Mouse (Mus musculus): ENCODE data around the gene Gm47289. TPM values are rescaled to one million over a fixed set of nuclear protein-coding genes. Genes with fewer than 3 reads are reported as not detected.
A peak's percentile ranks its signal among the peaks of the same experiment; 100 is the strongest.

Gm47289 gene
- total RNA-seq (2021), result not detected
- long read RNA-seq, experiment 1, result 0 reads
- long read RNA-seq, experiment 2, result 0 reads

DNA sequence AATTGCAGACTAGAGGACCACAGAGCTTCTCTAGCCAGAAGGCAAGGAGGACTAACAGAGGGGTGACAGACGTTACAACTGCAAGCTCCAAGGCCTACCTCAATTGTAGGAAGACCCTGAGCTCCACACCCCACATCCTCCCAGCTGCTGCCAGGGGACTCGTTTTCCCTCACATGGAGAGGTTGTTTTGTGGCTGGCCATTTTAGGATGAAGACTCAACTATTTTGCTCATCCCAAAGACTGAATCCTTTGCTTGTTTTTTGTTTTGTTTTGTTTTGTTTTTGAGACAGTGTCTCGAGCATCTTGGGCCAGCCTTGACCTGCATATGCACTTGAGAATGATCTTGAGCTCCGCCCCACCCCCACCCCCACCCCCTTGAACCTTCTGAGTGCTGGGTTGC, at the start of gene Gm47289:
Gene Gm47289 (plus strand): TSS at position 301 of the 400 bp plus-strand sequence.
- intact Hi-C loops (cut with DNase I; ENCODE audit: low total_unique reads), result loop anchor here (10.0 kb wide), 1 partner anchor 196 kb away; the partner anchor contains the start of gene Xylb
- no peak for DNase-seq

DNA sequence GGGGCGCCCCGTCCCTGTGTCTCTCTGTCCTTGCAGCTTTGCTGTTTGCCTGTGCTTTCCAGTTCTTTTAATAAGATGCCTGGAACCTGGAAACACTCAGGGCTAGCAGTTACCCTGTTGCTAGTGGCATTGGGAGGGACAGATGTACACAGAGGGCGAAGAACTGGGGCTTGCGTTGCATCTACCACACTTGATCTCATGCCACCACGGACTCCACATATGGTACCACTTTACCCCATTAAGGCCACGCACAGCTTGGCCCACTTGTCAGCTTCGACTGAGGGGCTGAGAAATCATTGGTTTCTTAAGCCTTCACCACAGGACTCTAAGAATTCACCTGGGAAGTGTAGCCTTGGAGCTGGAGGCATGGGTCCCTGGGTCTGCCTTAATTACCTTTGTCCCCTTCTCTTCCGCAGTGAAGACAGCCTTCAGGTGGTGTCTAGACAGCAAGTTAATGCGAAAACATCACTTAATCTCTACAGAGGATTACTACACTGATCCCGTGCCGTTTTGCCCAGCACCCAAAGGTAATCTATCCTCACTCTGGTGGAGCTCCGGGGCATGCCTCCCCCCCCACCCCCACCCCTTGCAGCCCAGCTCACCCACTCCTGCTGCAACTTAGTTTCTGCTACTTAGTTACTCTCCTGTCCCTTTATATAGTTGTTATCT, 49.1 kb upstream of the Gm47289 start:
- DNase-seq, result no peak
- intact Hi-C loops (cut with DNase I; ENCODE audit: low total_unique reads), result loop anchor here (10.0 kb wide), 1 partner anchor 85 kb away; no protein-coding TSS in a partner anchor

DNA sequence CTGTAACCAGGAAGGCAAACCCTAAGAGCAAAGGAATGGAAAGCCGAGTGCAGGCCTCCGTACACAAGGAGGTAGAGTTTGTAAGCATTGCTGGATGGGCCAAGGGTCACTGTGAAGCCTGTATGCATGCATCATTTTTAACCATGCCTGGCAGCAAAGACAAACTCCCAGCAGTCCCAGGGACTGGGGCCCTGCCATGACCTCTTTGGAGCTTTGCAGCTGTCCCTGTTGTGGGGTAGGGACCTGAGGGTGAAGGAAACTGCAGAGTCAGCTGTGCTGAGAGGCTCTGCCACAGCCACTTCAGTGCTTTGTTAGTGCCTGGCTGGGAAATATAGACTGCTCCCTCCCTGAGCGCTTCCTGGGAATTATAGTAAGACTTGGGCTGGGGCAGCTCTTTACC, 48.3 kb upstream of the Gm47289 start:
- peak; percentile 68 for DNase-seq
- intact Hi-C loops (cut with DNase I; ENCODE audit: low total_unique reads), result no loop called here

DNA sequence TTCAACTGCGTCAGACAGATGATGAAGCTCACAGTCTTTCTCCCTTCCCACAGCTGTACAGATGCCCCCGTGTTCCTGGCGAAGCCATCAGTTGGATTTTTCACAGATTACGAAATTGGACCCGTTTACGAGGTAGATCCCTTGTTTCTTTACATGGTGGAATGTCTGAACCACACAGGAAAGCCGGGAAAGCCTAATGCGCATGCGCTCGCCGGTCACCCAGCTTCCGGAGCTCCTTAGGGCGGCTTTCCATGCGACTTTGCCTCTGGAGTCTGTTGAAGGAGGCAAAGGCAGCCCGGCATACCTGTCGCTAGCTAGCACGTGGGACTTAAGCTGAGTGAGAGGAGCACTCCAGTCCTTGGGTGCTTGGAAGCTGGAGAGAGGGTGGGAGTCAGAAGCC, 44.0 kb upstream of the Gm47289 start:
- no peak for DNase-seq
- intact Hi-C loops (cut with DNase I; ENCODE audit: low total_unique reads), result no loop called here

DNA sequence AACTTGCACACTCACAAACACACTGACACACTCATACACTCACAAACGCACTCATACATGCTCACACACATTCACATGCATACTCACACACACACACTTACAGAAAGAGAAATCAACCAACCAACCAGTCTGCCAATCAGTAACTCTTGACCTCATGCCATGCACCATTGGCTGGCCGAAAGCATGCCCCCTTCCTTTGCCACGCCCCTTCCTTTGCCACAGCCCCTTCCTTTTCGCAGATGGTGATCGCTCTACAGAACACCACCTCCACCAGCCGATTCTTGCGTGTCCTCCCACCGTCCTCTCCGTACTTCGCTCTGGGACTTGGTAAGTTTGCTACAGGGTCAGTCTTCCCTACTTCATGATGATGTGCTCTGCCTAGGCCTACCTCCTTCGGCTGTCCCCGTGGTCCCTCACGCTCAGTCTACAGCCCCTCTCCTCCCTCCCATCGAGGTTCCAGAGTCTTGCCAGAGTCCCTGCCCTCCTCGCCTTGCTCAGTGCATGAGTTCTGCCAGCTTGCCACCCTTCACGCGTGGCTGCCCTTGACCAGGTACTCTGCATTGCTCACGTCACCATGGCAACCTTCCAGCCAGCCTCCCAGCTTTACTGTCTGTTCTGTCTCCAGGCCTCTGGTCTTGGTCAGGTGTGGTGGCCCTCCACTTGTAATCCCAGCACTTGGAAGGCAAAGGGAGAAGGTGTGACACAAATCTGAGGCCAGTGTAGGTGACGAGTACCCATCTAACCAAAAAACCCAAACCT, 39.4 kb upstream of the Gm47289 start:
- intact Hi-C loops (cut with DNase I; ENCODE audit: low total_unique reads), result no loop called here
- DNase-seq, result no peak

DNA sequence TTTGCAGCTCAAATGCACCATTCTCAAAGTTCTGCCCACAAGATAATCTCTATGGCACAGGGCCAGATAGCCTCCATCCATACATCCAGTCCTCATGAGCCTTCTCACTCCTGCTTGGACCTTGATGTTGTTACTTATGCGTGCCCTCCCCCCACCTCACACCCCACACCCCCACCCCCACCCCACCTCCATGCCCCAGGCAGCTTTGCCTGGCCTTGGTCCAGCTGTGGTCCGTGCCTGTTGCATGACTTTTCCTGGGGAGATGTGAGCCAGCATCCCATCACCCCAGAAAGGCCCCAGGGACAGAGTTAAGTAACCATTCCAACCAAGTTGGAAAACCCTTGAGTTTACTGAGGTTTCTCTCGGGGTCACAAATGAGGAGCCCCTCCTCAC, 38.8 kb upstream of the Gm47289 start:
- no peak for DNase-seq
- intact Hi-C loops (cut with DNase I; ENCODE audit: low total_unique reads), result no loop called here

DNA sequence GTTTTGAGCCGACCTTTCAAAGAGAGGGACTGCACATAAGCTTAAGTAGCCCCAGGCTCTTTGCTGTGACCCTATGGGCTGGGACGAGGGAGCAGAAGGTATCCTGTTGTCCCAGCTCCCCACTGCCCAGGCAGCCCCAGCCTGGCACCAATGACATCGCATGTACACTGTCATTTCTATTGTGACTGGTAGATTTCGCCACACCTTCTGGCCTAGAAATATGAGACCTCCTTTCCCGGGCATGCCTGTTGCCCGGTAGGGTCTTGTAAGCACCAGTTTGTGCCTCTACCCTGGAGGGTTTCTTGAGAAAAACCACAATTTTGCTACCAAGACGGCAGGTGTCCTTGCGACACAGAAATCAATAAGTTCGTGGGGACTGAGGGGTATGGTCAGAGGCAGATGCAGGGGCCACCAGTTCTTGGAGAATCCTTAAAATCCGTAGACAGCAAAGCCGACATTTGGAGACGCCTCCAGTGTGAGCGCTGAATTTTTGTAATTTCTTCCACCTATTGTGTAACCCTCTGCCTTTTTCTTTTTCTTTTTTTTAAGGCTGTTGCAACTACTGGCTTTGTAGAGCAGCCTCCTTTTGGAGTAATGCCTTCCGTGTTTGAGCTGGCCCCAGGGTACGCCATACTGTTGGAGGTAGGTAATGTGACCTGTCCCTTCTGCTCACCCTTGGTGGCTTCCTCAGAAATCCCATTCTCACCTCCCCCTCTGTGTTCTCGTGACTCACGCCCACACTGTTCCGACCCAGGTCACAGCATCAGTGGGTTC, 36.2 kb upstream of the Gm47289 start:
- intact Hi-C loops (cut with DNase I; ENCODE audit: low total_unique reads), result no loop called here

DNA sequence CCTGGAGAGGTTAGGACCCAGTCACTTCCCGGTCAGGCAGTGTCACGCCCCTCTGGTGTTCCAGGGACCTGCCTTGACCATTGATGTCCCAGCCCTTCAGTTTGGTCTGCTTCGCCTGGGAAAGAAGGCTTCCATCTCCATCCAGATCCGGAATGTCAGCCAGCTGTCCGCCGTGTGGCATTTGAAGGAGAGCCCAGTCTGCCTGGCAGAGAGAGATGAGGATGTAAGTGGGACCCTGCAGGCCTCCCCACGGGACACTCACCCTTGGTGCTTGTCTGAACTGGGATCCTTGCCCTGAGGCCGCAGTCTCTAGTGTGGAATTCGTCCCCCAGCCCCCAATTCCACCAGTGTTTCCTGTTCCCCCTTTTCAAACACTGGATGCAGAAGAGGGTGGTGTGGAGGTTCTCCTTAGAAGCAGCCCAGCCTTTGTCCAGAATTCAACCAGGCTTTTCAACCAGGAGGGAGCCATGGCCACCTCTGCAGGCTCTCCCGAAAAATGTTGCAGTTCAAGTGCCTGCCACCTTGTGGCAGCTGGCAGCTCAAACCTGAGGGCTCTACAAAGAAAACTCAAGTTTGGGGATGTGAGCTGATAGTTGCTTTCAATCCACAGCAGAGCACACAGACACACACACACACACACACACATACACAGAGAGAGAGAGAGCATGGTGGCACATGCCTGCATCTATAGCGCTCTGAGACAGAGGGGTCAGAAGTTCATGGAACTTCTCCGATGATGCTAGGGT, 30.4 kb upstream of the Gm47289 start:
- DNase-seq, result no peak
- intact Hi-C loops (cut with DNase I; ENCODE audit: low total_unique reads), result no loop called here

More for the DNA sequence above, 36.2 kb upstream of the Gm47289 start:
- DNase-seq, result no peak

DNA sequence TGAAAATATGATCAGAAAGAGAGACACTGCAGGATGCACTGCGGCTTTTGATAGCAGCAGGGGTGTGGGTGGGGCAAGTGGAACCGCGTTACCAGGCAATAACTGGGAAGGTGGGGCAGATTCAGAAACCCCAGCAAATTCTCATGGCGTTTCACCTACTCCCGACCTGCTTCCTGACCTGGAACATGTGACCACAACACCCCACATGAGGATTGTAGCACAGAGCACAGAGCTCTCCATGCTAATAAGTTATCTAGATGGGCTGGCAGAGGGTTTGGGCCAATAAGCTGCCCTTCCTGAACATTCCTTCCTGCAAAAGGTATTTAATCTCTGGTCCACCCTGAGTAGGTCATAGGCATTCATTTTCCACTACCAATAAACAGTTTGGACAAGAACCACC, 28.3 kb upstream of the Gm47289 start:
- intact Hi-C loops (cut with DNase I; ENCODE audit: low total_unique reads), result no loop called here
- no peak for DNase-seq

DNA sequence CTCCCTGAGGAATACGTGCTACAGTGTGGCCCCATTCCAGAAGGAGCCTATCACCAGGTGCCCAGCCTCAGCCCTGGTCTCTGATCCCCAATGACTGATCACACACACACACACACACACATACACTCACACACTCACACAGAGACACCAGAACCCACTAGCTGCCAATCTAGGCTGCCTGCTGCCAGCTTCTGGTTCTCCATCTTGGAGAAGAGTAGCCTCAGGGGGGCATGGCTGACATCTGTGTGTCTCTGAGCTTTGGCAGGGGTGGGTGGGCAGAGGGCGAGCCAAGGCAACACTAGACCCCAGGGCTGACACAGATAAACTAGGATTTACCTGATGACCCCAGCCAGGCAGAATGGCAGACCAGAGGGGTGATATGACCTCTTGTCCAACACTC, 20.1 kb upstream of the Gm47289 start:
- intact Hi-C loops (cut with DNase I; ENCODE audit: low total_unique reads), result no loop called here

DNA sequence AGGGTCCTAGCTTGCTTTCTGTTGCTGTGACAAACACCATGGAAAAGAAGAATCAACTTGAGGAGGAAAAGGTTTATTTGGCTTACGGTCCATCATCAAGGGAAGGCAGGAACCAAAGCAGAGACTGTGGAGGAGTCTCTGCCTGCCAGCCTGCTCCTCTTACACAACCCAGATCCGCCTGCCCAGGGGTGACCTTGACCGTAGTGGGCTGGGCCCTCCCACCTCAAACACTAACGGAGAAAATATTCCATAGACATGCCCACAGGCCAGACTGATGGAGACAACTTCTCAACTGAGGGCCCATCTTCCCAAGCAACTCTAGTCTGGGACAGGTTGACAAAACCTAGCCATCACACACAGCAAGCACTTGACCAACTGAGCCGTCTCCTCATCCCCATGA, 16.9 kb upstream of the Gm47289 start:
- DNase-seq, result no peak
- intact Hi-C loops (cut with DNase I; ENCODE audit: low total_unique reads), result no loop called here

More for the DNA sequence above, 20.1 kb upstream of the Gm47289 start:
- DNase-seq, result no peak

DNA sequence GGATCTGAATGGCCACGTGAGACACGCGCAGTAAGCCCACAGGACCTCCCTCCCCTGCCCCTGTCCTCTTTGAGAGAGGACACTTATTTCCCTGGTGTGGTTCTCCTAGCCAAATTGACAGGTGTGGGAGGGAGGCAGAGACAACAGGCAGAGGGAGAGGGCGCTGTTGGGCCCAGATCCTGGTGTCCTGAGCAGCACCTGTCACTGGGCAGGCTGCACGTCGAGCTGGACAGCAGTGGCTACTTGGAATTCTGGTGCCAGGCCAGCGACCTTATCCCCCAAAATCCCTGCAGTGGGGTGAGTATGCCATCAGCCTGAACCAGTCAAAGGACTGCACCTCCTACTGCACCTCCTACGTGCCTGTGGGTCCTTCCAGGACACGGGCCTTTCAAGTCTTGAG, 15.6 kb upstream of the Gm47289 start:
- intact Hi-C loops (cut with DNase I; ENCODE audit: low total_unique reads), result no loop called here
- no peak for DNase-seq

DNA sequence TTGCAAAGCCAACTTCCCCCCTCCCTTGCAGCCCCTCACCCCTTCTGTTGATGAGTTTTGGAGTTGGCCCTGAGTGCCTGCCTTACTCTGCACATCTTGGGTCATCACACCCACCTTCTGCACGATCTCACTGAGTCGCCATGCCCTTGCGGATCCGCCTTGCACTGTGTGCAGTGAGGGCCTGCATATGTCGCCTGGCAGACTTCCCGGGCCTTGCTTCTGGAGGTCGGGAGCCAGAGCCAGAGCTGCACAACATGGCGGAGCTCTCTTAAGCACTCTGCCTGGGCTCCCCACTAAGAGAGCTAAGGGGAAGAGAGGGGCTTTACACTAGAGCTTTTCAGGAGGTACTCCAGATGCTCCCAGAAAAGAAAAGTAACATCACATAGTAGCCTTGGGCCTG, 14.3 kb upstream of the Gm47289 start:
- DNase-seq, result no peak
- intact Hi-C loops (cut with DNase I; ENCODE audit: low total_unique reads), result no loop called here

DNA sequence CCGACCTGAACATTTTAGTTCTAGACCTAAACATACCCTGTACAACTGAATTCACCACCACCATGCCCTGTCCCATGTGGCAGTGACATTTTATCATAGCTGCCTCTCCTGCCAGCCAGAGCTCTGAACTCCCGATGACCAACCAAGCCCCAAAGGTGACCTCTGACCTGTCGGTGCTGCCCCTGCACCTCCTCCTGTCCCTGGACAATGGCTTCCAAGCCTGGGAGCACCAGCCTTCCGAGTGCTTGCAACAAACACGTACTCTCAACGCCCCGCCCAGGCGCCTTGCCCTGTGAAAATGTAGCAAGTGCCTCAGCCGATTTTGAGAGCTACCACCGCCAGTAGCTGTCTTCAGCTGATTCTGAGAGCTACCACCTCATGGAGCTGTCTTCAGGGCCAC, 13.8 kb upstream of the Gm47289 start:
- intact Hi-C loops (cut with DNase I; ENCODE audit: low total_unique reads), result no loop called here
- DNase-seq, result no peak

DNA sequence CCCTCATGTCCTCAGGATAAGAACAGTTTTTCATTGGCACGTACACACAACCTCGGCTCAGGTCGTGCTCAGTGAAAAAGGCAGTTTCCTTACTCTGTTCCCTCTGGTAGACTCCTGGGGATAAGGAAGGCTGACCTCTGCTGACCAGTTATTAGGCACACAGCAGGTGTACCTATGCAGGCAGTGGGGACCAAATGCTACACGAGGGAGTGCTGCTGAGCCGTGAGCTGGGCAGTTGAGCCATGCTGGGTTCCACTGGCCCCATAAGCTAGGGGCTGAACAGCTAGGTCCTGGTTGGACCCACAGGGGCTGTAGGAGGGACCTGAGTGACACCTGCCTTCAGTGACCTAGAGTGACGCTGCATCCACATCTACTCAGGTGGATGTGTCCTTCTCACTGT, 13.3 kb upstream of the Gm47289 start:
- intact Hi-C loops (cut with DNase I; ENCODE audit: low total_unique reads), result no loop called here
- DNase-seq, result no peak

DNA sequence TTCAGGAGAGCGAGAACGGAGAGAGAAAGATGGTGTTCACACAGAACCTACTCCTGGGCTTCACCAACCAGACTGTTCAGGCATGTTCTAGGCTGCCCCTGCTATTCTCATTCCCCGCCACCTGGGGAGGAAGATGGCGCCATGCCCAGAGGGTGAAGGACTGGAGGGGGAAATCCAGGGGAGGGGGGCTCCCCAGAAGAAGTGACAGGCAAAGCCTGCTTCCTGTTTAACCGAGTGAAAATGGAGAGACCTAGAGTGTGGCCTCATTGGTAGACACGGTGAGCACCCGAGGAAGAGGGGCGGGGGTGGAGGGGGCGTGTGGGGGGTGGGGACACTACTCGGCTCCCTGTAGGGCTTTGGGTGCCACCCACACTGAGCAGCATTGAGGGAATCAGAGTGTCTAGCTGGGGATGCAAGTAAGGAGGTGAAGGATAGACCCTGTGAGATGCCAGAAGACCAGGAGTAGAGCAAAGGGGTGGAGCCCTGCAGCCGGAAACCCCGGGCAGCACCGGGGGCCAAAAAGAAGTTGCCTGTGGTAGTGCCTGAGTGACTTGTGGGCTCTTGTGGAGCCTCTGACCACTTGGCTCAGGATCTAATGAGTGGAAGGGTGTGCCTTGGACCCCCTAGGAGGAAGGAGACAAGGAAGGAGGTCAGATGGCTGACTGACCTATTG, 12.7 kb upstream of the Gm47289 start:
- no peak for DNase-seq
- intact Hi-C loops (cut with DNase I; ENCODE audit: low total_unique reads), result no loop called here

DNA sequence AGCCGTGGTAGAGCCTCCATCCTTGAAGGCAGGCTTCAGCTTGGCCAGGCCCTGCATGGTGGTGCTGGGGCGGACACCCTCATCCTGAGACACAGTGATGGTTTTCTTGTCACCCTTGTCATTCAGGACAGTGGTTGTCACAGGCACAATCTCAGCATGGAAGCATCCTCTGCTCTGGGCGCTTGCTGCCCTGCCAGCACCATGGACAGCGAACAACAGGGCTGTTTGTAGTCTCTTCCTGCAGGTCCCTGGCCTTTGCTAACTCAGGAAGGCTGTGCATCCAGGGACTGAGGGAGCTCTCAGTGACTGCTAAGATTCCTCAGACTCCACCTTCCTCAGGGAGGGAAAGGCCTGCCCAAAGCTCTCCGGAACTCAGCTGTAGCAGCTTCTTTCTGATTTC, 9.4 kb upstream of the Gm47289 start:
- peak; percentile 52 for DNase-seq
- intact Hi-C loops (cut with DNase I; ENCODE audit: low total_unique reads), result no loop called here

DNA sequence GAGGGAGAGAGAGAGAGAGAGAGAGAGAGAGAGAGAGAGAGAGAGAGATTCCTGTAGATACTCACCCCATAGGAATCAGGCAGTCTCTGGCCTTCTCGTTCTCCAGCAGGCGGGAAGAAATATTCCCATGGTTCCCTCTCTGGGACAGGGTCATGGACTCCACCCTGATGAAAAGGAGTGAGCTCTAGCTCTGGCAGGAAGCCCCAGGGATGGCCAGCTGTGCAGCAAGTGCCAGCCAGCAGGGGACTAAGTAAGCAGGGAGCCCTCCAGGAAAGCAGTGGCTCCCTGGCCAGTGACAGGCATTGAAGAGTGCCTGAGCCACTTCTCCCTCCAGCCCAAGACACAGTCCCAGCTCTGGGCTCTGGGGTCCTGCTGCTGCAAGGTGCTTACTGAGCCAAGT, 7.2 kb upstream of the Gm47289 start:
- intact Hi-C loops (cut with DNase I; ENCODE audit: low total_unique reads), result loop anchor here (10.0 kb wide), 1 partner anchor 203 kb away; the partner anchor contains the start of gene Xylb
- no peak for DNase-seq

DNA sequence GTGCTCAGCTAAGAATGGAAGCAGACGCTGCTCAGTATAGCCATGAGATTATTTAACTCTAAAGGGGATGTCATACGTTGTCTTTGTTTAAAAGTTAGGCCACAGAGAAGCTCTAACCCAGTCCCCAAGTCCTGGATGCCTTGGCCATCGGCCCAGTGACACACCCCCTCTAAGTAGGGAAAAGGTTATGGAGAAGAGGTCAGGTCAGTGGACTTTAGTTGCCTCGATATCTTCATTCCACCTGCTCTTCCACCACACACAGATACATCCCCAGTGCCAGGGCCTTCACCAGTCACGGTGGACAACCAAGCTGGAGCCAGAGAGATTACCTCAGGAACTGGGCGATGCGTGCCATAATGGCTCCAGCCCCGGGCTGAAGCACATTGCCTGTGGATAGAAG, 3.5 kb upstream of the Gm47289 start:
- DNase-seq, result no peak
- intact Hi-C loops (cut with DNase I; ENCODE audit: low total_unique reads), result loop anchor here (10.0 kb wide), 1 partner anchor 199 kb away; the partner anchor contains the start of gene Xylb

Measured in gastrocnemius, postnatal 14 days (tissue).